10 mouse cellular contexts compared by ENCODE assay signal in the genomic region with DNA sequence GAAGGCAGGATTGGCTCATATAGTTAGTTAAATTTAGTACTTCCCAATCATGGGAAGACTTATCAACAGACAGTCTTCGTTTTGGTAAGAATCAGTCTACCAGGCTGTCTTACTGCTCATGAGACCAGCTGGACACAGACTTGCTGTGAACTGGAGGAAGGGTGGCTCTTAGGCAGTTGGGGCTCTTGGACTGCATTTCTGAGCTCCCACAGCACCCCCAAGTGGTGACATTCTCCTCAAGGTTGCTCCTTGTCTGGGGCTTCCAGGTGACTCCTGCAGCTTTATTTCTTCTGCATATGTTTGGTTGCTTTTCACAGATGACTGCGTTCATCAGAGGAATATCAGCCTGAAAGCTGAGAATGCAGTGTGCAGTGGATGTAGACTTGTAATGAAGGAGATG.
DNase-seq lines count a peak whose midpoint lies in the region; ATAC-seq and TF ChIP-seq lines count a peak whose summit lies in the region.
"Had no signal": no experiment of that assay in that cellular context is flagged by ENCODE, and none has a peak within 500 bp of the region (broad histone marks: within the 10 kb centered on the region; RNA-seq: fewer than 3 reads in every experiment).

No protein-coding gene starts in this region.

- no peak overlapping the region for H3K9ac ChIP-seq in forebrain, embryonic 11.5 days (ENCODE audit: low read length)
- no peak overlapping the region for H3K9ac ChIP-seq in forebrain, embryonic 13.5 days
- no peak overlapping the region for H3K9ac ChIP-seq in hindbrain, embryonic 16.5 days (ENCODE audit: low read depth, low read length)
- H3K9ac ChIP-seq in stomach, postnatal 0 days (ENCODE audit: low read length), result no peak overlapping the region
- H3K9ac ChIP-seq: lung, embryonic 14.5 days had no signal

- TF ChIP-seq CTCF in stomach, postnatal 0 days (IDR thresholded peaks at IDR 0.05; ENCODE audit: low read depth), result peak; percentile 36; the same call in 1 of the 2 replicates

- H3K27ac ChIP-seq in forebrain, embryonic 11.5 days (ENCODE audit: low read depth, low read length), result no peak overlapping the region
- H3K27ac ChIP-seq in forebrain, embryonic 13.5 days, result no peak overlapping the region
- H3K27ac ChIP-seq in hindbrain, embryonic 16.5 days (ENCODE audit: low read depth, low read length), result no peak overlapping the region
- no peak overlapping the region for H3K27ac ChIP-seq in stomach, postnatal 0 days (replicated peaks)

- no peaks in the 10 kb centered on the region for H3K4me1 ChIP-seq in forebrain, embryonic 11.5 days (replicated peaks; ENCODE audit: control insufficient read depth, insufficient read depth, low read length)
- no peaks in the 10 kb centered on the region for H3K4me1 ChIP-seq in forebrain, embryonic 13.5 days
- H3K4me1 ChIP-seq in hindbrain, embryonic 16.5 days (ENCODE audit: control insufficient read depth, insufficient read depth, low read depth, low read length), result no peaks in the 10 kb centered on the region
- H3K4me1 ChIP-seq in stomach, postnatal 0 days (replicated peaks; ENCODE audit: control insufficient read depth, insufficient read depth), result no peaks in the 10 kb centered on the region

- H3K36me3 ChIP-seq in forebrain, embryonic 11.5 days (ENCODE audit: control insufficient read depth, insufficient read depth, low read length), result no peaks in the 10 kb centered on the region
- H3K36me3 ChIP-seq in forebrain, embryonic 13.5 days (ENCODE audit: poor library complexity, severe bottlenecking), result no peaks in the 10 kb centered on the region
- no peaks in the 10 kb centered on the region for H3K36me3 ChIP-seq in hindbrain, embryonic 16.5 days (ENCODE audit: control insufficient read depth, insufficient read depth, low read length)
- H3K36me3 ChIP-seq in stomach, postnatal 0 days (ENCODE audit: control insufficient read depth, insufficient read depth, low read length), result no peaks in the 10 kb centered on the region

- H3K4me2 ChIP-seq in forebrain, embryonic 11.5 days (ENCODE audit: low read depth, low read length, severe bottlenecking), result no peak overlapping the region
- H3K4me2 ChIP-seq in forebrain, embryonic 13.5 days, result no peak overlapping the region
- H3K4me2 ChIP-seq in hindbrain, embryonic 16.5 days (ENCODE audit: low read length), result no peak overlapping the region
- no peak overlapping the region for H3K4me2 ChIP-seq in stomach, postnatal 0 days (replicated peaks; ENCODE audit: low read depth)
- H3K4me2 ChIP-seq: lung, embryonic 14.5 days had no signal

- H3K27me3 ChIP-seq in forebrain, embryonic 11.5 days (ENCODE audit: control insufficient read depth, insufficient read depth, low read length), result no peaks in the 10 kb centered on the region
- no peaks in the 10 kb centered on the region for H3K27me3 ChIP-seq in forebrain, embryonic 13.5 days
- H3K27me3 ChIP-seq in hindbrain, embryonic 16.5 days (replicated peaks; ENCODE audit: control insufficient read depth, insufficient read depth, low read length), result no peaks in the 10 kb centered on the region
- no peaks in the 10 kb centered on the region for H3K27me3 ChIP-seq in stomach, postnatal 0 days (ENCODE audit: control insufficient read depth, insufficient read depth, low read length)

- no peak overlapping the region for H3K4me3 ChIP-seq in forebrain, embryonic 11.5 days (ENCODE audit: low read depth, low read length)
- H3K4me3 ChIP-seq in forebrain, embryonic 13.5 days, result no peak overlapping the region
- no peak overlapping the region for H3K4me3 ChIP-seq in hindbrain, embryonic 16.5 days (ENCODE audit: low read length)
- no peak overlapping the region for H3K4me3 ChIP-seq in stomach, postnatal 0 days (ENCODE audit: low read depth, low read length)
- H3K4me3 ChIP-seq: erythroblast, embryonic 14.5 days had no signal

- DNase-seq in forebrain, embryonic 11.5 days (ENCODE audit: low spot score), result peak; percentile 60
- DNase-seq in right cerebral cortex, adult 18-20 months, result peak; percentile 39
- DNase-seq in right cerebral cortex, postnatal 36 days (ENCODE audit: low spot score in 2 of 2), result no peak
- DNase-seq in stomach, postnatal 0 days (ENCODE audit: low spot score), result peak; percentile 14
- DNase-seq in thymus, postnatal 36 days, result no peak
- no peak for DNase-seq in adrenal gland, adult 18-20 months (ENCODE audit: low spot score in 2 of 2)

- H3K9me3 ChIP-seq in forebrain, embryonic 11.5 days (ENCODE audit: control insufficient read depth, low read length), result no peaks in the 10 kb centered on the region
- no peaks in the 10 kb centered on the region for H3K9me3 ChIP-seq in forebrain, embryonic 13.5 days (replicated peaks)
- H3K9me3 ChIP-seq in hindbrain, embryonic 16.5 days (ENCODE audit: control insufficient read depth, low read length), result no peaks in the 10 kb centered on the region
- no peaks in the 10 kb centered on the region for H3K9me3 ChIP-seq in stomach, postnatal 0 days (ENCODE audit: control insufficient read depth, low read length)

- TF ChIP-seq EP300 in stomach, postnatal 0 days (optimal IDR thresholded peaks at IDR 0.05), result no peak

- WGBS in forebrain, embryonic 11.5 days, result 23% methylated on average over 2 of the region's 2 CpGs
- WGBS in forebrain, embryonic 13.5 days, result 19% methylated on average over 2 of the region's 2 CpGs
- WGBS in hindbrain, embryonic 16.5 days, result 17% methylated on average over 2 of the region's 2 CpGs
- 25% methylated on average over 2 of the region's 2 CpGs for WGBS in stomach, postnatal 0 days

- no peak for ATAC-seq in forebrain, embryonic 11.5 days (replicated peaks; ENCODE audit: low FRiP score)
- no peak for ATAC-seq in forebrain, embryonic 13.5 days
- ATAC-seq in hindbrain, embryonic 16.5 days, result 0 out of 2 replicates have a peak, but pooled peaks have one; percentile 54
- no peak for ATAC-seq in stomach, postnatal 0 days (ENCODE audit: low FRiP score, low TSS enrichment)

Comparison
In these comparisons a context has a peak if more than half of its experiments do, and no peak if none do; other contexts are left out.
1. DNase-seq: peak in forebrain, embryonic 11.5 days (single experiment), right cerebral cortex, adult 18-20 months (single experiment) and stomach, postnatal 0 days (single experiment); none in right cerebral cortex, postnatal 36 days (0 of 2), thymus, postnatal 36 days (0 of 2) and adrenal gland, adult 18-20 months (0 of 2).